Mouse (Mus musculus): ENCODE measurements at regions not wholly inside any gene's neighbourhood (a gene's known extent, or its start where the extent isn't known, plus 50 kb on each side); places are given as distances from the start of the nearest gene placed in this dataset.

DNA sequence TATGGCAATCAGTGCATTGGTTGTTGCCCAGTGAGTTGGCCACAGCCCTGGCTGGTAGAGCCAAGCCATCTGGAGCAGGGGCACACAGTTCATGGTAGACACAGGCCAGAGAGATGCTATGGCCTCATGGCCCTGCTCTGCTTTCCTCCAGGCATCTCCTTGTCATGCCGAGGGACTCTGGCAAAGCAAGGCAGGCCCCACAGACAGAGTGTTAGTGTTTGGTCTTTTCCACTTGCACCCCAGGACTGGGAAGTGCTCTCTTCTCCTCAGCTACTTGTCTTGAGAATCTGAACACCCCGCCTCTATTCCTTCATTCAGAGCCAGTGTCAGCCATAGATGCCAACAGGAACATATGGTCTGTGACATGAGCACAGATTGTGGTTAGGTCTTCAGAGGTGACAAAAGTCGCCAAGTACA is 148.1 kb upstream of the Pgrmc2 start:
- DNase-seq (ENCODE audit: low spot score), result no peak

- no peak for DNase-seq (ENCODE audit: low spot score)
Measured at GRCm38 (mm10) chr3:41229493-41229892, 146.6 kb upstream of the Pgrmc2 start.

DNA sequence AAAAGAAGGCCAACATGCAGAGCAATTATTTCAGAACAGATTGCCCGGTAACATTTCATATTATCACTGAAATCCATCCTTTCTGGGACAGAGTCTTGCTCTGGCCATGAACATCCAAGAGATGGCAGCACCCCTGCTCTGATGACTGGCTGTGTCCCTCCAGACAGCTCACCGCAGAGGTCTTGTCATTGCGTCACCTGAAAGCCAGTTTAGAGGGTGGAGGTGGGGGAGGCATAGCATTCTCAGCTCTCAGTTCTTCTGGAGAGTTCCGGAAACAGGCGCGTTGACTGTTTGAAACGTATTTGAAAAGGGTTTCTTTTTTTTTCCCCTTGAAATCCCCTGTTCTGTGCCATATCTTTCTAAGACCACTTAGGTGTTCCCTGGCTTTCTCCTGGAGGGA is 145.7 kb upstream of the Pgrmc2 start:
- peak; percentile 72 for DNase-seq (ENCODE audit: low spot score)

DNA sequence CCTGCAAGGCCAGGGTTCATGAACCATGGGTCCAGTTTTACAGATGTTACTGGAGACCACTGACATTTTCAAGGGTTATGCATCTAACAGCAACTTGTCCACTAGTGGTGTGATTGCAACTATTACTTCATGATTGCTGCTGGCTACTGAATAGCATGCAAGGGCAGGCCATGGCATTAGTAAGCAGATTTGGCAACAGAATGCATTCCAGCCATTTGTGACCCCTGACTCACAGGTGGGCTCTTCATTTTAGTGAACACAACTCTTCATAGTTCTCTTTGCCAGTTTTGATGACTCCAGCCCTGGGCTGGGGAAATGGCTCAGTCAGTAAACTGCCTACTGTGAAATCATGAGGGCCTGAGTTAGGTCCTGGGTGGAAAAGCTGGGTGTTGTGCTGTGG is 137.9 kb upstream of the Pgrmc2 start:
- DNase-seq (ENCODE audit: low spot score), result no peak

- DNase-seq (ENCODE audit: low spot score), result no peak
Measured at GRCm38 (mm10) chr3:41217770-41218169, 134.9 kb upstream of the Pgrmc2 start.

DNA sequence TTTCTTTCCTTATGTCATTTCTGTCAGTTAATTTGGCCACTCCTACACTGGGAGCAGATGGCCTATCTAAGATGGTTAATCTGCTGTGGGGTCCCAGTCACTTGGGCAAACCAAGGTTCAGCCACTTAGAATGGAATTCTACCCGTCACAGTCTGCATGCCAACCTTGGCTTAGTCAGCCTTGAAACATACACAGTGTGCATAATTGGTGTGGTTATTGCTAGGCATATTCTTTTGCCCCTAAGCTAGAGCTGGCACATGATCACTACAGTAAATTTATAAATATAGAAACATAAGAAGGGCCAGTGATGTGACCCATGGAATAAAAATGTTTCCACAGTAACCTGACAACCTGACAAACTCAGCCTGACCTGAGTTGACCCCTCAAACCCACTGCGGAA is 130.7 kb upstream of the Pgrmc2 start:
- DNase-seq (ENCODE audit: low spot score), result no peak

GRCm38 (mm10) chr3:41210333-41210732 is 127.5 kb upstream of the Pgrmc2 start:
- no peak for DNase-seq (ENCODE audit: low spot score)

- no peak for DNase-seq (ENCODE audit: low spot score)
Measured at GRCm38 (mm10) chr3:41202895-41203294, 120.0 kb upstream of the Pgrmc2 start.

- peak; percentile 8 for DNase-seq (ENCODE audit: low spot score)
Measured at GRCm38 (mm10) chr3:41201782-41202181, 118.9 kb upstream of the Pgrmc2 start.

DNA sequence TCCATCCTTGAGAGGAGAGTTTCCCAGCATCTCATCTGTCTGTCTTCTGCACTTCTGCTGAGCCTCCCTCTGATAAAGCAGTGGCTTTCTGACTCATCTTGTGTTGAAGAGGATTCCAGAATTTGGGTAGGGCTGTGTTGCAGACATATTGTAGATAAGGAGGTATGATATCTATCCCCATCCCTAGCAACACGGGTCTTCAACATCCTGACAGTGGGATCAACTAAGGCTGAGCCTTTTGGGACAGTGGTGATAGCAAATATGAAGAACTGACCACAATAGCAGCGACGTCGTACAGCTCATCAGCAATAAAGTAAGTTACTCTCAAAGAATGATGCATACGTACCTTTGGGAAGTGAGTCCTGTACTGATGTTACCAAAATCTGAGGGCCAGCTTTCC is 117.2 kb upstream of the Pgrmc2 start:
- no peak for DNase-seq (ENCODE audit: low spot score)

GRCm38 (mm10) chr3:41198216-41198976 is 115.5 kb upstream of the Pgrmc2 start:
- DNase-seq (ENCODE audit: low spot score), result no peak

- no peak for DNase-seq (ENCODE audit: low spot score)
Measured at GRCm38 (mm10) chr3:41195113-41195975, 112.5 kb upstream of the Pgrmc2 start.

GRCm38 (mm10) chr3:41194311-41195112 is 111.7 kb upstream of the Pgrmc2 start:
- DNase-seq (ENCODE audit: low spot score), result no peak

DNA sequence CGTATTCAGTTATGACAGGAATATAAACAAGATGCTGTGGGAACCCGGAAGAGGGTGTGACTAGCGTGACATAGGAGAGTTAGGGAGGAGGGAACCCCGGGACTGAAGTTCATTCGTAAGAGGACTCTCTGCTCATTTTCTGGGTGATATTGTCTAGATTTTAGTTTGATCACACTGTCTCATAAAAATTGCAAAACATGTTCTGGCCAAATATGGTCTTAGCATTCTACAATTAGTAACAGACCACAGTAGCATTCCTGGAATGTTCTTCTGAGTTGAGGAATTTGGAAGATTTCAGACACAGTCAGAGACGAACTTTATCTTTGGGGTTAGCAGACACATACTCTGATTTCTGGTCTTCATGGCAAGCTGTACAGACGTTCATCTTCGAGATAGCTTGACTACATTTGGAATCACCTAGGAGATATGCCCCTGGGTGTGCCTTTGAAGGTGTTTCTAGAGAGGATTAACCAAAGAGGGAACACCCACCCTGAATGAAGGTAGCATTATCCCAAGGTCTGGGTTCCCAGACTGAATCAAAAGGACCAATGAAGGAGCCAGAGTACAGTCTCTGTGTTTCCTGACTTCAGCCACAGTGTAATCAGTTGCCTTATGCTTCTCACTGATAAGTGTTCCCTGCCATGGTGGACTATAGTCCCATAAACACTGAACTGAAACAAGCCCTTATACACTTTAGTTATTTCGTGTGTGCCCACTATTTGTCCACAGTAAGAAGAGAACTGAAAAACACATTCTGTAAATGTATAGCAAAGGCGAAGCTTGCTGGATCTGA is 102.7 kb upstream of the Pgrmc2 start:
- no peak for DNase-seq (ENCODE audit: low spot score)

GRCm38 (mm10) chr3:41184375-41184774 is 101.5 kb upstream of the Pgrmc2 start:
- DNase-seq (ENCODE audit: low spot score), result no peak

GRCm38 (mm10) chr3:41182900-41183595 is 100.2 kb upstream of the Pgrmc2 start:
- no peak for DNase-seq (ENCODE audit: low spot score)

DNA sequence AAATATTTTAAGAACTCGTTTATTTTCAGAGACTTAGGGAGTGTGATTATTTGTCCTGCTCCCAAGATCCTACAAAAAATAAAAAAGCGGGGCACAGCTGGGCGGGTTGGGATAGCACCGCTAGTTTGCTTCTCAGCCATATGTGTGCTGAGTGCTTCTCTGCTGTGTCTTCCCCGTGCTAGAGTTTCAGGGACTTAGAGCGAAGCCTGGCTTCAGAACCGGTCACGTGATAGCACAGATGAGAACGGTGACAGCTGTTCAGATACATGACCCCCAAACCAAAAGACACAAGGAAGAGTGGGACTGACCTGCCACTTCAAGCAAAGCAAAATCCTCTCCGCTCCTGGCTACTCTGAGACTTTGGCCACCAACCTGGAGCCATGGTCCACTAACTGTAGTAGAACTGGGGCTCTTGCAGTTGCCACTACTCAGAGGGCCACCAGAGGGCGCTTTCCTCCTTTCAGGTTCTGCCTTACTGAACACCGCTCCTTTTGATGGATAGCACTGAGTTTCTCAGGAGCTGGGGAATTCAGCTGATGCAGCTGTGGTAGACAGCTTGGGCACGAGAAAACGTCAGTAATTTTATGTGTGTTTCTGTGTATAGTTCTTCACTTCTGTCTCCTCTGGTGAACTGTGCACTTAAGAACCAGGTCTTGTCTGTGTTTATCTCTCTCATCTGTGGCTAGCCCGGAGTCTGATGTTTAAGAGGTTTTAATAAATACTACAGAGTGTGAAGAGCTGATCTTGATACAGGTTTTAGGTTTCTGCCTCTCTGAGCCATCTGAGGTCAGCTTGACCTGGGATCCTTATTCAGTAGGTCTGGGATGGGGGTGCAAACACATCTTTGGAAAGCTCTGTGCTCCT is 99.4 kb upstream of the Pgrmc2 start:
- peak; percentile 56 for DNase-seq (ENCODE audit: low spot score)

DNA sequence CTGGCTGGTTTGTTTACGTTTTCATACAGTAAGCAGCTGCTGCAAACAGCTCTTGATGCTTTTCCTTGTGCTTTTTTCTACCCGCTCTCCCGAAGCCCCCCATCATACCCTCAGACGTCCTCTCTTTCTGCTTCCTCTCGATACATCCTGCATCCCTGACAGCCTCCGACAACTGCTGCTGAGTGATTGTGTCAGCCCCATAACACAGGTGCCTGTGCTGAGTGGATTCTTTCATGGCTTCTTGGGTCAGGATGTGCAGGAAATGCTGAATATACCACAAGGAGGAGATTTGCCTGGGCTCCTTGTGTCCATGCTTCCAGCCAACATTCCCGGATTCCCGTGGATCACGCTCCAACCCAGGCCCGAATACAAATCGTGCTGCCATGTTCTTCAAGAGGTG is 98.6 kb upstream of the Pgrmc2 start:
- DNase-seq (ENCODE audit: low spot score), result no peak

- DNase-seq (ENCODE audit: low spot score), result no peak
Measured at GRCm38 (mm10) chr3:41180911-41181310, 98.1 kb upstream of the Pgrmc2 start.
